Mouse (Mus musculus) ovary, adult 18-20 months (tissue): ENCODE measurements around the gene Ccdc87.
A peak's percentile ranks its signal among the peaks of the same experiment; 100 is the strongest.
"Not testable (repeated sequence)": the region's sequence is repeated elsewhere in the genome, so short reads cannot be mapped to it uniquely, and the experiment has no call there.

Experiments used
- DNase-seq: peaks from one replicate; pipeline ENCODE4 v3.0.0; 2022; ENCODE audit warnings: low spot score, mixed read lengths

The Ccdc87 gene

GRCm38 (mm10) chr19:4838526-4839140 is 533 bp upstream of the Ccdc87 start:
- no peak for DNase-seq

GRCm38 (mm10) chr19:4840848-4841247 is 1.7 kb downstream of the Ccdc87 start:
- DNase-seq, result no peak

GRCm38 (mm10) chr19:4842611-4843010 is 3.4 kb downstream of the Ccdc87 start:
- no peak for DNase-seq

GRCm38 (mm10) chr19:4845846-4846245 is 6.7 kb downstream of the Ccdc87 start:
- no peak for DNase-seq

- DNase-seq, result no peak
These were observed 8.3 kb downstream of the Ccdc87 start for GRCm38 (mm10) chr19:4847490-4847889.

DNA sequence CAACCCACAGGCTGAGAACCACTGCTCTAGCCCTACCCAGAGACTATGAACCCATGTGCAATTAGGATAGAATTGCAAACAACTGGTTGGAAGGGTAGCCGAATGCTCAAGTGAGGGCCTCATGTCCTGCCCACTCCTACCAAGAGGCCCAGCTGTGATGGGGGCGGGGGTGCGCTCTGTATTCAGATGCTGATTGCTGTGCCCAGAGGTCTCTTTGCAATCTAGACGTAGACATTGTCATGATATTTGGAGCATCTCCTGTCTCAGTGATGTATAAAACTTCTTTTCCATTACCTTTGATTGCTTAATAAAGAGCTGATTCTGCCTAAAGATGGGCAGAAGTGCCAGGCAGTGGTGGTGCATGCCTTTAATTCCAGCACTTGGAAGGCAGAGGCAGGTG is 10.6 kb downstream of the Ccdc87 start:
- no peak for DNase-seq

GRCm38 (mm10) chr19:4850281-4850680 is 11.1 kb downstream of the Ccdc87 start:
- no peak for DNase-seq

GRCm38 (mm10) chr19:4854552-4855469 is 15.6 kb downstream of the Ccdc87 start, which contains the start of gene Ctsf:
Ctsf (plus strand) TSS chr19:4855130.
- peak; percentile 88 for DNase-seq

DNA sequence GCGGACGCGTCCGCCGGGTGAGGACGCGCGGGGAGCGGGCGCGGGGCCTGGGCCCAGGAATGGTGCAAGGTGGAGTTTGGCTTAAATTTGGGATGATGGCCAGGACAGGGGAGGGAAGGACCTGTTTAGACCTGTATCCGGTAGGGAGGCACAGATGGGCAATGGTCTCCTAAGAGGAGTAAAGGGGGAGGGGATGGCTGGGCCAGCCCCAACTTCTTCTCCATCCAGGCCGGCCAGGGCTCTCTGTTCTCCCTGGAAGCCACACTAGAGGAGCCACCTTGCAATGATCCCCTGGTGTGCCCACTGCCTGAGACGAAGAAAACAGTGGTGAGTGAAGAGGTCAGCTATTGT is 16.3 kb downstream of the Ccdc87 start:
- no peak for DNase-seq

DNA sequence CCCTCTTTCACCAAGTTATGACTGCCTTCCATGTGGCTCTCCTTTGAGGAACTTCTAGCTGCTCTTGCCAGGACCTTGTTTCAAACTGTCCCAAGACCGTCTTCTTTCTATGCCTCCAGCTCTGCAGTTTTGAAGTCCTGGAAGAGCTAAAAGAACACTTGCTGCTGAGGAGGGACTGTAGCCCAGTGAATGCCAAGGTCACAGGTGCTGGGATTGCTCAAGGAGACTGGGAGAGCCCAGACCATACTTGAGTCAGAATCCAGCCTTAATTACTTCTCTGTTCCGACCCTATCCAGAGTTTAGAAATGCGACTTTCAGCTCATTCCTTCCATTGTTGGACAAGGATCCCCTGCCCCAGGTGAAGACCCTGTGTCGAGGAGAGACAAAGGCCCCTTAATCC is 16.8 kb downstream of the Ccdc87 start:
- DNase-seq, result no peak

DNA sequence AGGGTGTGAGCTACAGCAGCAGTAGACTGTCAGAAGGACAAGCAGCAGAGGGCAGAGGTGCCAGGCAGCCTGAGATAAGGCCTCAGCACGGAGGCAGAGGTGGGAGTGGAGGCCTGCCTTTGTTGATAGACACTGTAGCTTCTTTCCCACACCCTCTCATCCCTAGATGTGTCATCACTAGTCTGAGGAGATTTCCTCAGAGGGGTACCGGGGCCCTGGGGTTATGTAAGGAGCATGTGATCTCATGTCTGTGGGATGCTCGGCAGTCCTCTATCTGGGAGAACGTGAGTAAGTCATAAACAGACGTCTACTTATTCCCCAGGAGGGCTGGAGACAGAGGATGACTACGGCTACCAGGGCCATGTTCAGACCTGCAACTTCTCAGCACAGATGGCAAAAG is 19.9 kb downstream of the Ccdc87 start:
- no peak for DNase-seq

DNA sequence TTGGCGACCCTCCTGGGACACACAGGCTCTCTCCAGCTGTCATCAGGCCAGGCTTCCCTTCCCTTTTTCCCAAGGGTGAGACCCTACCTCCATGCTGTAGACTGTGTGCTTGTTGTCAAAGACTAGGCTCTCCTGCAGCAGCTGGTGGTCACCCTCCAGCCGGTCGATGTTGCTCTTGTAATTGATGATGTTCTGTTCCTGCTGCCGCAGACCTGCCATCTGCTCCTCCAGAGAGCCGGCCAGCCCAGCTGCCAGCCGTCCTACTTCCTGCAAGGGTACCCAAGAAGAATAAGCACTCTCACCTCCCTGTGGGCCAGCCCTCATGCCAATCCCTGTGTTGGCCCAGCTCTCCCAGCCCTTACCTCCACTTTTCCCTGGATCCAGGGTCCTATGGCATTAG is 23.9 kb downstream of the Ccdc87 start:
- no peak for DNase-seq

DNA sequence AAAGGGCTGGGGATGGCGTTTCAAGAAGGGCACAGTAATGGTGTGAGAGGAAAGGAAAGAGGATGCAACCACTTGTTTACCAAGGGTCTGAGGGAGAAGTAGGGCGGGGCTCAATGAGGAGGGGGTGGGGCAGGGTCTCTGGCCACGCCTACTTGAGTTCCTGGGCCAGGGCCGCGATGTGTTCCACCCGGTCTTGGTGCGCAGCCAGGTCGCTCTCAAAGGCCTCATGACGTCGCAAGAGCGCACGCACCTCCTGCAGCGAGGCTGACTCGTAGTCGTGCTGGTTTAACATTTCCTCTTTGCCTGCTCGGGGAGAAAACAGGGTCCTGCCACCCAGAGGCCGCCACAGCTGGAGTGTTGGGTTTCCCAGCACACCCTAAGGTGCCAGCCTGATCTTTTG is 26.0 kb downstream of the Ccdc87 start:
- no peak for DNase-seq

DNA sequence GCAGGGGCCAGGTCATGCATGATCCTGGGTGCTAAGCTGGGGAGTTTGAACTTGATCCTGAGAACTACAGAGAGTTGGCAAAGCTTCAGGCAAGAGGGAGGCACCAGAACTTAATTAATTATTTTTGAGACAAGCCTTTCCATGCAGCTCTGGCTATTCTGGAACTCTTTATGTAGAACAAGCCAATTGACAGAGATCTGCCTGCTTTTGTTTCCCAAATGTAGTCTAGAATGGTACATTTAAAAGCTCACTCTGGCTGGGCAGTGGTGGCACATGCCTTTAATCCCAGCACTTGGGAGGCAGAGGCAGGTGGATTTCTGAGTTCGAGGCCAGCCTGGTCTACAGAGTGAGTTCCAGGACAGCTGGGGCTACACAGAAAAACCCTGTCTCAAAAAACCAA is 35.4 kb downstream of the Ccdc87 start:
- DNase-seq, result not testable (repeated sequence)

DNA sequence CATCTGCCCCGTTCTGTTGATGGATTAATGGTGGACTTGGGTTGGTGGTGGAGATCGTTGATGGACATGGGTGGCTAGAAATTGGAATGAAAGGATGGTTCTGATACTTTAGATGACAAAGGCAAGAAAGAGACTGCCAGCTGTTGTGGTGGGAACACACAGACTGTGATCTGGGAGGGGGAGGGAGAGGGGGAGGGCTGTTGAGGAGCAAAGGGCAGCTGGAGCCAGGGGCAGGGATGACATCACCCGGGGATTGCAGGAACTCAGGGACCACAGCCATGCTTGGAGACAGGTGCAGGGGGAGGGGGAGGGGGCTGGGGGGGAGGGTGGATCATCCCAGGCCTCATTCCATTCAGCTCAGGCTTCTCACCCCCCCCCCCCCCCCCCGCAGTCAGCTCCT is 37.1 kb downstream of the Ccdc87 start:
- no peak for DNase-seq

DNA sequence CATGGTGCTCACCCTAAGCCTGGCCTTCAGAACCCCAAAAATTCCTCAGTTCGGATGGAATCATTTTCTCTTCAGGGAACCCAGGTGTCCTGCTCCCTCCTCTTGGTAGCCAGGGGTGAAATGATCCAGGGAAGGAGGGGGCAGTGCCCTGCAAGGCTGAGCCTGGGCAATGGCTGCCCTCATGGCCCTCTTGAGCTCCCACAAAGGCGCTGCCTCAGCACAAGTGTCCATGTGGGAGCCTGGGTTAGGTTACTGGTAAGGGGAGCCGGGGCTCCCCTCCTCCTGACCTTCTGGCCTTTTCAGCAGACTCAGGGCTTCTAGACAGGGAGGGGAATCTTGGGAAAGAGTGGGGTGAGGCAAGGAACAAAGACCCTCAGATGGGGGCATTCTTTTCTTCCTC is 37.6 kb downstream of the Ccdc87 start:
- DNase-seq, result no peak

- DNase-seq, result peak; percentile 54
These were observed 38.6 kb downstream of the Ccdc87 start, which contains the start of gene Actn3 for GRCm38 (mm10) chr19:4877785-4878184. Actn3 (minus strand) TSS chr19:4877909.

GRCm38 (mm10) chr19:4878405-4879323 is 39.5 kb downstream of the Ccdc87 start, which contains the start of gene Zdhhc24:
Zdhhc24 (plus strand) TSS chr19:4878668.
- peak; percentile 91 for DNase-seq

- no peak for DNase-seq
These were observed 40.1 kb downstream of the Ccdc87 start for GRCm38 (mm10) chr19:4879324-4879703.

DNA sequence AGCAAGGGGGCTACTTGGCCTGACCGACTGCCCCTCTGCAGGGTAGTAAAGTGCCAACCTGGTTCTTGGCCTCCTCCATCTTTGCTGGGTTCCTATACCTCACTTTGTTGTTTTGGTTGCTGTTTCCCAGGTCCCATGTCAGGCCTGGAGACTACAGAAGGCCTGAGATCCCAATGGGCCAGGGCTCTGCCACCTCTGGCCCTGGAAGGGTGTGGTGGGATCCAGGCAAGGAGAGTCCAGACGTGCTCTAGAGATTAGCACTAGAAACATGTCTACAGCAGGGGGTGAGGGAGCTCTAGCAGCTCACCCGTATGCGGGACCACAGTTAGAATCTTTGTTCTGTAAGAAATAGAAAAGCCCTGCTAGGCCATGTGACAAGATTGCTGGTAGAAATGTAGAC is 44.8 kb downstream of the Ccdc87 start:
- DNase-seq, result no peak

DNA sequence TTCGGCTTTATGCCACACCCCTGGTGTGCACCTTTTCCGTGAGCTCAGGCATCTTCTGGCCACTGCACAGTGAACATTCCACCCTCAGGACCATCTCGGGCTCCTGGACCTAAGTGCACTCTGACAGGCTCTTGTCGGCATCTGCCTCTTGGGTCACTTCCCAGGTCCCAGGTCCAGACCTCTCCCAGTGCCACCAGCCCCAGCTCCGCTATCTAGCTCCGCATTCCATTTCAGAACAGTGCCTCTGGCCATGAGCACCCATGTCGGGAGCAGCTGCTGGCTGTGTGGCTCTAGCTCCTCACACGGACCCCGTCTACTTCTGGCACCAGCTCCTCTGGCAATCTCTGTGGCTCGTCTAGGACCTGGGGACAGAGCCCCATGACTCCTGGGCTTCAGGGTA is 50.6 kb downstream of the Ccdc87 start:
- DNase-seq, result no peak

DNA sequence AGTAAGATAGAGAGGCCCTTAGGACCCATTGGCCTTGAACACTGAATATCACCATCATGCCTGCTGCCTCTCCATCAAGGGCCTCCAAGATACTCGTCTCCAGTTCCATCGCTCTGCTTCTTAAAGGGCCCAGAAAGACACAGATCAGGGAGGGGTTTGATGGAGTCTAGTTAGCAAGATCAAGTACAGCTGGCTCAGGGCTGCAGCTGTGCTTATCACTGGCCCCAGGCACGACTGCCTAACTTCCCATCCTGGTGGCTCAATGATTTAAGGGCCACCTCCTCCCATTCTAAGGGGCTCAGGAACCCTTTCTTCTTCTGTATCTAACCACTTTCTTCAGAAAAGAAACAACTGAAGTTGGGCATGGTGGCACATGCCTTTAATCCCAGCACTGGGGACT is 52.6 kb downstream of the Ccdc87 start:
- no peak for DNase-seq
